Mouse (Mus musculus): ENCODE data around the gene Mapk7. TPM values are rescaled to one million over a fixed set of nuclear protein-coding genes. Genes with fewer than 3 reads are reported as not detected.

The Mapk7 gene
- polyA plus RNA-seq, 1 experiment from 2014 or later = 79.4 TPM

GRCm38 (mm10) chr11:61489085-61489484 lies 5.1 kb downstream of the Mapk7 start:
- Histone ChIP-seq H3K4me2 (no peak overlapping the region), H3K27ac (peak overlapping the region; percentile 29; the same call in 1 of the 2 replicates), H3K4me3 (no peak overlapping the region), H3K4me1 (peaks cover 80% of the 10 kb centered on the region), H3K36me3 (peaks cover 55% of the 10 kb centered on the region), H3K9me3 (no peaks in the 10 kb centered on the region), H3K27me3 (no peaks in the 10 kb centered on the region), H3K9ac (no peak overlapping the region)
- no peak for ATAC-seq (ENCODE audit: insufficient number of reproducible peaks, insufficient read depth, low FRiP score, low TSS enrichment, low read depth)
- 83% methylated on average over 2 of the region's 2 CpGs for WGBS

DNA sequence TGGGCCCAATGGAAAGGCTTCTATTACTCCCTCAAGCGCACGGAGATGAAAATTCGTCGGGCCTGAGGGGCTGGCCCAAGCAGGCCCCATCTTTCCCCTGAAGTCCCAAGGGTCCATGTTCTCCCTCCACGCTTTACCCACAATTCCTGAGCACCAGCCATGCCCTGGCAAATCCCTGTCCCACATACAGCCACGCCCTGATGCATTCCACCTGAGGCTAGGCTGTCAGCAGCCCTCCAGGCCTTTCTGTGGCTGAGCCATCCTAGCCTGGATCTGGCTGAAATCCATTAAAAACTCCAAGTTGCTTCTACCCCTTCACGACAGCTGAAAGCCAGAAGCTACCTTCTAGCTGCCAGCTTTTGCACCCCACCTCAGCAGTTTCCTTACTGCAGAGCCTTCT lies 6.3 kb downstream of the Mapk7 start:
- WGBS = 85% methylated on average over 7 of the region's 7 CpGs
- Histone ChIP-seq H3K9me3 (no peaks in the 10 kb centered on the region), H3K9ac (0 out of 2 replicates have a peak overlapping the region, but pooled peaks have one; percentile 40), H3K4me3 (no peak overlapping the region), H3K27ac (peak overlapping the region; percentile 51), H3K4me1 (peaks cover 86% of the 10 kb centered on the region), H3K27me3 (no peaks in the 10 kb centered on the region), H3K4me2 (peak overlapping the region; percentile 75; the same call in 1 of the 2 replicates), H3K36me3 (peaks cover 55% of the 10 kb centered on the region)
- ATAC-seq (ENCODE audit: insufficient number of reproducible peaks, insufficient read depth, low FRiP score, low TSS enrichment, low read depth) = no peak

- peak overlapping the region; percentile 51; the same call in 1 of the 2 replicates for H3K27ac ChIP-seq
- H3K36me3 ChIP-seq = peaks cover 50% of the 10 kb centered on the region
- peak overlapping the region; percentile 54; the same call in 1 of the 2 replicates for H3K4me3 ChIP-seq
- WGBS = 40% methylated on average over 2 of the region's 2 CpGs
- H3K4me2 ChIP-seq = peak overlapping the region; percentile 75
- ATAC-seq (ENCODE audit: insufficient number of reproducible peaks, insufficient read depth, low FRiP score, low TSS enrichment, low read depth) = no peak
- no peaks in the 10 kb centered on the region for H3K27me3 ChIP-seq
- peak overlapping the region; percentile 40; the same call in 1 of the 2 replicates for H3K9ac ChIP-seq
- H3K4me1 ChIP-seq = peaks cover 84% of the 10 kb centered on the region
- H3K9me3 ChIP-seq = no peaks in the 10 kb centered on the region
These were observed 6.8 kb downstream of the Mapk7 start for GRCm38 (mm10) chr11:61487401-61487800.

- H3K4me1 ChIP-seq = peaks cover 86% of the 10 kb centered on the region
- no peaks in the 10 kb centered on the region for H3K27me3 ChIP-seq
- peak overlapping the region; percentile 54 for H3K4me3 ChIP-seq
- peak overlapping the region; percentile 100 for H3K27ac ChIP-seq
- H3K4me2 ChIP-seq = peak overlapping the region; percentile 75
- 87% methylated on average over 14 of the region's 14 CpGs for WGBS
- peaks cover 43% of the 10 kb centered on the region for H3K36me3 ChIP-seq
- H3K9me3 ChIP-seq = no peaks in the 10 kb centered on the region
- H3K9ac ChIP-seq = peak overlapping the region; percentile 81
- ATAC-seq (ENCODE audit: insufficient number of reproducible peaks, insufficient read depth, low FRiP score, low TSS enrichment, low read depth) = no peak
These were observed 7.6 kb downstream of the Mapk7 start for GRCm38 (mm10) chr11:61486458-61487219.

DNA sequence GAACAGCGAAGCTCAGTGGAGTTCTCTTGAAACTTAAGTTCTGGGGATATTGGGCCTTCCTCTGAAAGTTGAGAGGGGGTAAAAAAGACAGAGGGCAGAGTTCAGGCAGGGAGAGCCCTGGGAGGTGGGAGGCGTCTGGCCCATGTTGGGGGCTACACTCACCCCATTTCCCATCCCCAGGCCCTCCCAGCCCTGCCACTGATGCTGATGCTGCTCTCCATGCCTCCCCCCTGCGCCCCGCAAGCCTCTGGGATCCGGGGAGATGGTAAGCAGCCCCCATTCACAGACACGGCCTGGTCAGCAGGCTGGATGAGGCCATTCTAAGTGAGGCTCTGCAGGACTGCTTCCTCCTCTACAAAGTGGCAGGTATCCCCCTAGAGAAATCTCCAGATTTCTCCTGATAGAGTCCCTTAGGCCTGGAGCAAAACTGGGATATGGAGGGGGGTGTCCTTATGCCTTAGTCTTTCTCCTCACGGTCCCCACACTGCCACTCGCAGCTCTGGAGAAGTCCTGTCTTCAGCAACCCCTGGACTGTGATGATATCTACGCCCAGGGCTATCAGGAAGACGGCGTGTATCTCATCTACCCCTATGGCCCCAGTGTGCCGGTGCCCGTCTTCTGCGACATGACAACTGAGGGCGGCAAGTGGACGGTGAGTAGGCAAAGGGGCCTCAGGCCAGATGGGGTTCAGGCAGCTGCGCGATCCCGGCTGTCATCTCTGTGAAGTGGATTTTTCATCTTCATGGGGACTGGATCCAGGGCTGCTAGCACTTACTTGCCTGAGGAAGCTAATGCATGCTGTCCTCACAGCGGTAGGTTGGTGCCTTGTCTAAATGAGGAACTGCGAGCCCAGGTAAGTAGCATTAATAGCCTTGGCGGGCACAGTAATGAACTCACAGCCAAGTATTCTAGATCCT lies 8.4 kb downstream of the Mapk7 start:
- ATAC-seq (ENCODE audit: insufficient number of reproducible peaks, insufficient read depth, low FRiP score, low TSS enrichment, low read depth) = no peak
- Histone ChIP-seq H3K9me3 (no peaks in the 10 kb centered on the region), H3K27ac (peak overlapping the region; percentile 100), H3K4me1 (peaks cover 90% of the 10 kb centered on the region), H3K27me3 (no peaks in the 10 kb centered on the region), H3K4me2 (peak overlapping the region; percentile 75), H3K36me3 (peaks cover 34% of the 10 kb centered on the region), H3K4me3 (peak overlapping the region; percentile 54), H3K9ac (peak overlapping the region; percentile 81)
- WGBS = 20% methylated on average over 22 of the region's 22 CpGs

GRCm38 (mm10) chr11:61484613-61485540 lies 9.3 kb downstream of the Mapk7 start, which contains the start of gene Mfap4:
TSS of gene Mfap4 (plus strand) at chr11:61485431.
- Histone ChIP-seq H3K9ac (peak within 1 kb of the TSS; percentile 81), H3K9me3 (no peaks in the 10 kb centered on the region), H3K4me2 (peak within 1 kb of the TSS; percentile 75), H3K36me3 (peaks cover 25% of the 10 kb centered on the region), H3K27me3 (no peaks in the 10 kb centered on the region), H3K4me1 (peaks cover 85% of the 10 kb centered on the region), H3K4me3 (peak within 1 kb of the TSS; percentile 54), H3K27ac (peak within 1 kb of the TSS; percentile 100)
- peak; percentile 86 for ATAC-seq (ENCODE audit: insufficient number of reproducible peaks, insufficient read depth, low FRiP score, low TSS enrichment, low read depth)
- 5% methylated on average over 20 of the region's 20 CpGs for WGBS

- H3K4me1 ChIP-seq = peaks cover 78% of the 10 kb centered on the region
- ATAC-seq (ENCODE audit: insufficient number of reproducible peaks, insufficient read depth, low FRiP score, low TSS enrichment, low read depth) = no peak
These were observed 10.0 kb downstream of the Mapk7 start for GRCm38 (mm10) chr11:61484256-61484612.

GRCm38 (mm10) chr11:61483226-61483845 lies 10.9 kb downstream of the Mapk7 start:
- H3K27ac ChIP-seq = peak overlapping the region; percentile 100
- H3K27me3 ChIP-seq = no peaks in the 10 kb centered on the region
- no peaks in the 10 kb centered on the region for H3K9me3 ChIP-seq
- no peak overlapping the region for H3K4me2 ChIP-seq
- peaks cover 72% of the 10 kb centered on the region for H3K4me1 ChIP-seq
- H3K9ac ChIP-seq = no peak overlapping the region
- ATAC-seq (ENCODE audit: insufficient number of reproducible peaks, insufficient read depth, low FRiP score, low TSS enrichment, low read depth) = no peak
- H3K4me3 ChIP-seq = no peak overlapping the region
- H3K36me3 ChIP-seq = peaks cover 11% of the 10 kb centered on the region
- 22% methylated on average over 13 of the region's 13 CpGs for WGBS

More at GRCm38 (mm10) chr11:61484256-61484612, 10.0 kb downstream of the Mapk7 start:
- no peaks in the 10 kb centered on the region for H3K9me3 ChIP-seq
- H3K27me3 ChIP-seq = no peaks in the 10 kb centered on the region
- peak overlapping the region; percentile 81 for H3K9ac ChIP-seq
- peak overlapping the region; percentile 75 for H3K4me2 ChIP-seq
- peak overlapping the region; percentile 100 for H3K27ac ChIP-seq
- H3K36me3 ChIP-seq = peaks cover 19% of the 10 kb centered on the region
- H3K4me3 ChIP-seq = peak overlapping the region; percentile 54
- 9% methylated on average over 10 of the region's 10 CpGs for WGBS

DNA sequence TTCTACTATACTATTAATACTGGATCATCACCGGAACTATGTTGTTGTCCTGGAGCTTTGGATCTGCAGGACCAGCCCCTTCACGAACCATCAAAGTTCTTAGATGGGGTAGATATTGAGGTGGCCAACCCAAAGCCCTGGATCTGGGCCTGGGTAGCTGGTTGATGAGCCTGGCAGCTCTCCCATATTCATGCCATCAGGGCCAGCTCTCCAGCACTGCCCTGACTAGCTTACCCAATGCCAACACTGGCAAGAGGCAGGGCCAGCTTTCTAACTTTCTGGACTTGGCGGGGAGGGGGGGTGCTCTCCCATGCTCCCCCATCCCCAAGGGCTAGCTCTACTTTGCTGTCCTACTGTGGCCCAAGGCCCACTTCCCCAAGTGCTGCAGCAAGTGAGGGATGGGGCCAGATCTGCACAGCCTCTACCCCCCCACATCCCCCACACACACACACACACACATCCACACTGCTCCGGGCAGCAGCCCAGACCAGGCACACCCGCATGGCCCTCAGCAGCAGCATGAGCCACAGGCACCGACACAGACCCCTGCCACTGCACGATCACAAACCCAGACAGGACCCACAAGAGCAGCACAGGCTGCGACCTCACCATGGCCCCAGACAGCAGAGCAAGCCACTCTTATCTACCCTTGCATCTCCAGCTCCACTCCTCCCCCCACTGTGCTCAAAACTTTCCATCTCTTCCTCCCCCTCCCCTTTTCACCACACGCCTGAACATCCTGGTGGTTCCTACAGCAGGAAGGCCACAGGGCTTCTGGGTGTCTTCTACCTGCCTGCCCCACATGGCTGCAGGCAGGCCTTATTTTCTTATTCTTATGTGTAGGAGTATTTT lies 12.7 kb downstream of the Mapk7 start:
- H3K4me3 ChIP-seq = no peak overlapping the region
- H3K27ac ChIP-seq = peak overlapping the region; percentile 66
- ATAC-seq (ENCODE audit: insufficient number of reproducible peaks, insufficient read depth, low FRiP score, low TSS enrichment, low read depth) = no peak
- H3K9me3 ChIP-seq = no peaks in the 10 kb centered on the region
- H3K4me2 ChIP-seq = no peak overlapping the region; the same call in 1 of the 2 replicates
- peaks cover 69% of the 10 kb centered on the region for H3K4me1 ChIP-seq
- no peak overlapping the region for H3K9ac ChIP-seq
- no peaks in the 10 kb centered on the region for H3K27me3 ChIP-seq
- WGBS = 60% methylated on average over 9 of the region's 9 CpGs
- no peaks in the 10 kb centered on the region for H3K36me3 ChIP-seq

- WGBS = 85% methylated on average over 4 of the region's 4 CpGs
- Histone ChIP-seq H3K27ac (no peak overlapping the region), H3K4me1 (peaks cover 43% of the 10 kb centered on the region), H3K9ac (no peak overlapping the region), H3K4me3 (no peak overlapping the region), H3K36me3 (no peaks in the 10 kb centered on the region), H3K27me3 (no peaks in the 10 kb centered on the region), H3K9me3 (no peaks in the 10 kb centered on the region), H3K4me2 (no peak overlapping the region)
- ATAC-seq (ENCODE audit: insufficient number of reproducible peaks, insufficient read depth, low FRiP score, low TSS enrichment, low read depth) = no peak
These were observed 15.4 kb downstream of the Mapk7 start for GRCm38 (mm10) chr11:61478788-61479187.
